Mouse (Mus musculus) megakaryocyte-erythroid progenitor cell, adult 5-6 weeks (primary cell): ENCODE data around the gene Ptprj. TPM values are rescaled to one million over a fixed set of nuclear protein-coding genes. Genes with fewer than 3 reads are reported as not detected.
A peak's percentile ranks its signal among the peaks of the same experiment; 100 is the strongest.

ENCODE experiments used
- ATAC-seq: replicated peaks from 2 replicates; pipeline ENCODE4 v1.8.0; 2016; ENCODE audit warnings: mild to moderate bottlenecking, inconsistent platforms; ENCODE audit not compliant: severe bottlenecking, poor library complexity, low FRiP score, low TSS enrichment
- total RNA-seq, 2 experiments: library from RNA; stranded (forward) in 1 of 2; stranded (reverse) in 1 of 2; fragments of 200-1000, 215-1000 nt in 1 of 2; fragments of >200 nt in 1 of 2; fragmentation: Nextera tagmentation in 1 of 2; gene quantifications; 2 replicates each; pipeline ENCODE4 v1.2.3; 2014 to 2017

The Ptprj gene
- total RNA-seq, 2 experiments from 2014 or later: 11.4 to 18.7 TPM

- ATAC-seq: no peak; the same call in 1 of the 2 replicates
Measured at GRCm38 (mm10) chr2:90496012-90496679, 84.3 kb downstream of the Ptprj start.

GRCm38 (mm10) chr2:90490279-90491046 is 90.0 kb downstream of the Ptprj start:
- peak; percentile 29; the same call in 1 of the 2 replicates for ATAC-seq

- no peak for ATAC-seq
Measured at GRCm38 (mm10) chr2:90489839-90490238, 90.6 kb downstream of the Ptprj start.

GRCm38 (mm10) chr2:90488690-90489590 is 91.5 kb downstream of the Ptprj start:
- ATAC-seq: no peak

GRCm38 (mm10) chr2:90487471-90488238 is 92.8 kb downstream of the Ptprj start:
- no peak for ATAC-seq

- ATAC-seq: no peak
Measured at GRCm38 (mm10) chr2:90486226-90486755, 94.2 kb downstream of the Ptprj start.

- ATAC-seq: no peak
Measured at GRCm38 (mm10) chr2:90481505-90481904, 98.9 kb downstream of the Ptprj start.

- no peak for ATAC-seq
Measured at GRCm38 (mm10) chr2:90480747-90481308, 99.6 kb downstream of the Ptprj start.

- no peak for ATAC-seq
Measured at GRCm38 (mm10) chr2:90478531-90478930, 101.9 kb downstream of the Ptprj start.

- no peak for ATAC-seq
Measured at GRCm38 (mm10) chr2:90477617-90478016, 102.8 kb downstream of the Ptprj start.

- no peak for ATAC-seq
Measured at GRCm38 (mm10) chr2:90476792-90477191, 103.7 kb downstream of the Ptprj start.

GRCm38 (mm10) chr2:90476319-90476718 is 104.1 kb downstream of the Ptprj start:
- no peak for ATAC-seq

- ATAC-seq: peak; percentile 64
Measured at GRCm38 (mm10) chr2:90474593-90475405, 105.6 kb downstream of the Ptprj start.

- ATAC-seq: no peak
Measured at GRCm38 (mm10) chr2:90472701-90473100, 107.7 kb downstream of the Ptprj start.

GRCm38 (mm10) chr2:90470122-90470521 is 110.3 kb downstream of the Ptprj start:
- peak; percentile 54; the same call in 1 of the 2 replicates for ATAC-seq

- no peak for ATAC-seq
Measured at GRCm38 (mm10) chr2:90466480-90466879, 114.0 kb downstream of the Ptprj start.

- ATAC-seq: peak; percentile 90
Measured at GRCm38 (mm10) chr2:90463735-90464134, 116.7 kb downstream of the Ptprj start.

GRCm38 (mm10) chr2:90462252-90462651 is 118.2 kb downstream of the Ptprj start:
- ATAC-seq: no peak
